Mouse (Mus musculus): Measurements from ENCODE around the gene Gm49630. TPM values are rescaled to one million over a fixed set of nuclear protein-coding genes. Genes with fewer than 3 reads are reported as not detected.
"Not testable (repeated sequence)": the region's sequence is repeated elsewhere in the genome, so short reads cannot be mapped to it uniquely, and the experiment has no call there.

The Gm49630 gene
- polyA plus RNA-seq, 1 experiment from 2014 or later: not detected

GRCm38 (mm10) chr17:7306278-7307196, 65.2 kb downstream of the Gm49630 start:
- ATAC-seq (ENCODE audit: low FRiP score, low TSS enrichment): peak; percentile 78
- H3K4me2 ChIP-seq (ENCODE audit: low read length); DNase-seq; H3K4me3 ChIP-seq (replicated peaks; ENCODE audit: low read depth, low read length); H3K4me1 ChIP-seq (ENCODE audit: control insufficient read depth, insufficient read depth, low read length); H3K27me3 ChIP-seq (ENCODE audit: control insufficient read depth, insufficient read depth, low read length); H3K9me3 ChIP-seq (ENCODE audit: control insufficient read depth, low read length); H3K9ac ChIP-seq (replicated peaks; ENCODE audit: low read length); H3K27ac ChIP-seq (replicated peaks; ENCODE audit: low read depth, low read length); H3K36me3 ChIP-seq (ENCODE audit: control insufficient read depth, insufficient read depth, low read length): not testable (repeated sequence)
- WGBS: 64% methylated on average over 8 of the region's 8 CpGs

Other genes with a start within 250 kb of the Gm49630 start
- gene Rps6ka2, start 201.9 kb downstream of the Gm49630 start, polyA plus RNA-seq (2014; fragmentation: Nextera tagmentation; extraction: Ambion mirVana): 17.3 and 22.7 TPM in 2 replicates
- not detected in 2 replicates for gene Tcp10a, start 47.3 kb downstream of the Gm49630 start, polyA plus RNA-seq (2014; fragmentation: Nextera tagmentation; extraction: Ambion mirVana)
- gene Ttll2, start 19.3 kb downstream of the Gm49630 start, polyA plus RNA-seq (2014; fragmentation: Nextera tagmentation; extraction: Ambion mirVana): not detected in 2 replicates
- not detected in 2 replicates for gene Unc93a2, start 13.5 kb upstream of the Gm49630 start, polyA plus RNA-seq (2014; fragmentation: Nextera tagmentation; extraction: Ambion mirVana)